Mouse (Mus musculus): ENCODE data around the gene Scml4. TPM values are rescaled to one million over a fixed set of nuclear protein-coding genes. Genes with fewer than 3 reads are reported as not detected.

The Scml4 gene
- total RNA-seq, 2 experiments from 2014 or later, result 6.0 to 6.1 TPM

- DNase-seq (ENCODE audit: low spot score in 2 of 2), result no peak
These were observed 37.0 kb downstream of the Scml4 start for GRCm38 (mm10) chr10:42897166-42897565.

- DNase-seq (ENCODE audit: low spot score in 2 of 2), result no peak
These were observed 37.5 kb downstream of the Scml4 start for GRCm38 (mm10) chr10:42897632-42898031.

GRCm38 (mm10) chr10:42901361-42901760, 41.2 kb downstream of the Scml4 start:
- no peak for DNase-seq (ENCODE audit: low spot score in 2 of 2)

GRCm38 (mm10) chr10:42903054-42903453, 42.9 kb downstream of the Scml4 start:
- DNase-seq (ENCODE audit: low spot score in 2 of 2), result no peak

GRCm38 (mm10) chr10:42908562-42908961, 48.4 kb downstream of the Scml4 start:
- no peak for DNase-seq (ENCODE audit: low spot score in 2 of 2)

- no peak for DNase-seq (ENCODE audit: low spot score in 2 of 2)
These were observed 50.4 kb downstream of the Scml4 start for GRCm38 (mm10) chr10:42910567-42910966.

- DNase-seq (ENCODE audit: low spot score in 2 of 2), result no peak
These were observed 51.9 kb downstream of the Scml4 start for GRCm38 (mm10) chr10:42912056-42912455.

GRCm38 (mm10) chr10:42913196-42913595, 53.0 kb downstream of the Scml4 start:
- no peak for DNase-seq (ENCODE audit: low spot score in 2 of 2)

GRCm38 (mm10) chr10:42914146-42914545, 54.0 kb downstream of the Scml4 start:
- no peak for DNase-seq (ENCODE audit: low spot score in 2 of 2)

GRCm38 (mm10) chr10:42917355-42917754, 57.2 kb downstream of the Scml4 start:
- no peak for DNase-seq (ENCODE audit: low spot score in 2 of 2)

GRCm38 (mm10) chr10:42919786-42920185, 59.6 kb downstream of the Scml4 start:
- DNase-seq (ENCODE audit: low spot score in 2 of 2), result no peak

GRCm38 (mm10) chr10:42925103-42925866, 65.1 kb downstream of the Scml4 start:
- no peak for DNase-seq (ENCODE audit: low spot score in 2 of 2)

GRCm38 (mm10) chr10:42930121-42930650, 70.0 kb downstream of the Scml4 start:
- DNase-seq (ENCODE audit: low spot score in 2 of 2), result no peak

GRCm38 (mm10) chr10:42932862-42933480, 72.8 kb downstream of the Scml4 start:
- no peak for DNase-seq (ENCODE audit: low spot score in 2 of 2)

GRCm38 (mm10) chr10:42934672-42935071, 74.5 kb downstream of the Scml4 start:
- no peak for DNase-seq (ENCODE audit: low spot score in 2 of 2)

- no peak for DNase-seq (ENCODE audit: low spot score in 2 of 2)
These were observed 76.0 kb downstream of the Scml4 start for GRCm38 (mm10) chr10:42936205-42936604.

- no peak for DNase-seq (ENCODE audit: low spot score in 2 of 2)
These were observed 78.2 kb downstream of the Scml4 start for GRCm38 (mm10) chr10:42938361-42938760.

GRCm38 (mm10) chr10:42939691-42940090, 79.5 kb downstream of the Scml4 start:
- DNase-seq (ENCODE audit: low spot score in 2 of 2), result no peak

GRCm38 (mm10) chr10:42940193-42941050, 80.3 kb downstream of the Scml4 start:
- no peak for DNase-seq (ENCODE audit: low spot score in 2 of 2)

GRCm38 (mm10) chr10:42941278-42941677, 81.1 kb downstream of the Scml4 start:
- no peak for DNase-seq (ENCODE audit: low spot score in 2 of 2)

GRCm38 (mm10) chr10:42941697-42942221, 81.6 kb downstream of the Scml4 start:
- peak; percentile 50 to 60 for DNase-seq (ENCODE audit: low spot score in 2 of 2)

All from layer of hippocampus, postnatal 14 days (tissue).